Mouse (Mus musculus) intestine, embryonic 15.5 days (tissue): Measurements from ENCODE around the gene Galk1. TPM values are rescaled to one million over a fixed set of nuclear protein-coding genes. Genes with fewer than 3 reads are reported as not detected.
"Not testable (repeated sequence)": the region's sequence is repeated elsewhere in the genome, so short reads cannot be mapped to it uniquely, and the experiment has no call there.

Source experiments
- ATAC-seq: fragments of 200-750 bp; cut with Nextera tagmentation; 2 replicates; pipeline ENCODE4 v1.8.0; 2017; ENCODE audit warnings: moderate TSS enrichment, moderate library complexity
- H3K27ac ChIP-seq: fragments of 300-500 bp; sonication (generic); 2 replicates; pipeline ENCODE4 v1.5.1; 2015; ENCODE audit warnings: mild to moderate bottlenecking, inconsistent platforms
- H3K27me3 ChIP-seq: fragments of 300-500 bp; sonication (generic); replicated peaks from 2 replicates; pipeline ENCODE4 v1.6.1; 2015; ENCODE audit warnings: inconsistent platforms
- H3K36me3 ChIP-seq: fragments of 300-500 bp; sonication (generic); 2 replicates; pipeline ENCODE4 v1.6.1; 2015; ENCODE audit warnings: inconsistent platforms
- H3K4me1 ChIP-seq: fragments of 300-500 bp; sonication (generic); replicated peaks from 2 replicates; pipeline ENCODE4 v1.6.1; 2015; ENCODE audit warnings: inconsistent platforms
- H3K4me2 ChIP-seq: fragments of 300-500 bp; sonication (generic); replicated peaks from 2 replicates; pipeline ENCODE4 v1.6.1; 2015; ENCODE audit warnings: mild to moderate bottlenecking, inconsistent platforms
- H3K4me3 ChIP-seq: fragments of 300-500 bp; sonication (generic); replicated peaks from 2 replicates; pipeline ENCODE4 v1.5.1; 2015; ENCODE audit warnings: inconsistent platforms
- H3K9ac ChIP-seq: fragments of 300-500 bp; sonication (generic); 2 replicates; pipeline ENCODE4 v1.6.1; 2015; ENCODE audit warnings: inconsistent platforms
- H3K9me3 ChIP-seq: fragments of 300-500 bp; sonication (generic); 2 replicates; pipeline ENCODE4 v1.6.1; 2016; ENCODE audit warnings: inconsistent platforms
- WGBS: fragments of 180-500 bp; shearing (Covaris S2); methylation state at CpG from one replicate; pipeline ENCODE4 v1.1.7; 2015; 5-methylcytosine and 5-hydroxymethylcytosine counted together
- polyA plus RNA-seq: library from polyadenylated mRNA; unstranded; fragments of >200 nt; fragmentation: Nextera tagmentation; extraction: Ambion mirVana; gene quantifications from 2 replicates; pipeline ENCODE4 v1.2.1, GENCODE M21; 2015

Gene Galk1
- polyA plus RNA-seq, 1 experiment from 2014 or later, result 274 TPM

DNA sequence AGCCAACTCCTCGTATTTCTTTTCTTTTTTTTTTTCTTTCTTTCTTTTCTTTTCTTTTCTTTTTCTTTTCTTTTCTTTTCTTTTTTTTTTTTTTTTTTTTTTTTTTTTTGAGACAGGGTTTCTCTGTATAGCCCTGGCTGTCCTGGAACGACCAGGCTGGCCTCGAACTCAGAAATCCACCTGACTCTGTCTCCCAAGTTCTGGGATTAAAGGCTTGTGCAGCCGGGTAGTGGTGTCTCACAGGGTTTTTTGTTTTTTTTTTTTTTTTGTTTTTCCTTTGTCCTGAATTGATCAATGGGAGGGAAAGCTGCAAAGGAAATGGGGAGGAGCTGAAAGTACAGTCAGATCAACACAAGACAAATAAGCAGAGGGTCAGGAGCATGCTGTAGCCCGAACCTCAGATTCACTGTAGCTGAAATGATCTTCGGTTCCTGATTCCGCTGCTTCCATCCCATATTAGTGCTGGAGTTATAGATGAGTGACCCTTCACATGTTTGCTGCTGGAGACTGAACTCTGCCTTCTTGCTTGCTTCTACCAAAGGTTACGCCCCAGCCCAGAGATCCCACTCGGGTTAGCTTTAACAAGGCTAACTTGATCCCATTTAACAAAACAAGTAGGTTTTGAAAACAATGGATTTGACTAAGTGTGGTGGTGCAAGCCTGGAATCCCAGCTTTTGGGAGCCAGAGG is 15.8 kb upstream of the Galk1 start:
- no peak overlapping the region for H3K27ac ChIP-seq
- no peak overlapping the region for H3K4me2 ChIP-seq
- no peaks in the 10 kb centered on the region for H3K27me3 ChIP-seq
- H3K4me1 ChIP-seq, result peaks cover 10% of the 10 kb centered on the region; the same call in 1 of the 2 replicates
- H3K36me3 ChIP-seq, result peaks cover 4% of the 10 kb centered on the region; the same call in 1 of the 2 replicates
- no peak overlapping the region for H3K9ac ChIP-seq
- no peaks in the 10 kb centered on the region for H3K9me3 ChIP-seq
- no peak for ATAC-seq
- 81% methylated on average over 9 of the region's 9 CpGs for WGBS
- H3K4me3 ChIP-seq, result no peak overlapping the region

DNA sequence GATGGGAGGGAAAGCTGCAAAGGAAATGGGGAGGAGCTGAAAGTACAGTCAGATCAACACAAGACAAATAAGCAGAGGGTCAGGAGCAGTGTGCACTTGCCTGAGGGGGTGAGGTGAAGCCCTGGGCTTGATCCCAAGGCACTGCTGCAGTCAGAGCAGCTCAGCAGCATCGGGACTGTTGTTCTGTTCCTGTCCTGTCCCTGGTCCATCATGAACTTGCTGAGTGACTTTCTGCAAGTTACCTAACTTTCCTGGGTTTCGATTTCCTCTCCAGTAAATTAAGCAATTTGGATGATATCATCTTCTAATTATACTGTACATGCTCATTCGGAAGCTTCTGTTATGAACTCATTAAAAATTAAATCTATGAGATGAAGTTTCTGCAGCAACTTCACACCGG is 15.2 kb upstream of the Galk1 start, which contains the start of gene H3f3b:
TSS of gene H3f3b (minus strand) at position 207 of the 400 bp plus-strand sequence.
- H3K9ac ChIP-seq, result no peak within 1 kb of the TSS
- no peaks in the 10 kb centered on the region for H3K27me3 ChIP-seq
- no peak within 1 kb of the TSS for H3K4me2 ChIP-seq
- H3K27ac ChIP-seq, result no peak within 1 kb of the TSS
- H3K4me1 ChIP-seq, result peaks cover 9% of the 10 kb centered on the region; the same call in 1 of the 2 replicates
- H3K4me3 ChIP-seq, result no peak within 1 kb of the TSS
- ATAC-seq, result no peak
- WGBS, result 81% methylated on average over 4 of the region's 4 CpGs
- peaks cover 4% of the 10 kb centered on the region; the same call in 1 of the 2 replicates for H3K36me3 ChIP-seq
- H3K9me3 ChIP-seq, result no peaks in the 10 kb centered on the region

DNA sequence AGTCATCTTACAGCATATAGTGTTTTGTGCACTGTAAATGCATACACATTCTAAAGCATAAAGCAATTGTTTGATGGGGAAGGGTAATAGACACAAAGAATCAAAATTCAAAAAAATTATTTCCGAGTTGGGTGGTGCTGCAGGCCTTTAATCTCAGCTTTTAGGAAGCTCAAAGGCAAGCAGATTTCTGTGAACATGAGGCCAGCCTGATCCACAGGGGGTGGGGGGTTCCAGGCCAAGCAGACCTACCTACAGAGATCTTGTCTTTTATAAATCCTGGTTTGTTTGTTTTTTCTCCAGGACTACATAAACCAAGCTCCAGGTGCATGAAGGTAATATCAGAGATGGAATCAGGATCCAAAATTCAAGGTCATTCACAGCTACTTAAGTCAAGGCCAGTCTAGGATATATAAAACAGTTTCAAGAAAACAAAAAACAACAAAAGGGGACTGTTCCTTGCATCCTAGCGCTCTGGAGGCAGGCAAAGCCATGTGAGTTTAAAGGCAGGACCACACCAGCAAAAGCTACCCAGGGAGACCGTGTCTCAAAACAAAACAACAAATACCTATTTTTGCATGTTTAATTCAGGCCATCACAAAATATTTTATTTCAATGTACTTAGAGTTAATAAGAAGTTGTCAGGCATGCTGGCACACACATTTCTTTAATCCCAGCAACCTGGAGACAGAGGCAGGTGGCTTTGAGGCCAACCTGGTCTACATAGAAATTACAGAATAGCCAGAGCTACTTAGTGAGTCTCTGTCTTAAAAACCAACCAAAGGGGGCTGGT is 12.7 kb upstream of the Galk1 start:
- Histone ChIP-seq H3K4me1 (0 out of 2 replicates have a peak, but pooled peaks cover 3% of the 10 kb centered on the region), H3K27ac (no peak overlapping the region), H3K4me2 (no peak overlapping the region), H3K27me3 (no peaks in the 10 kb centered on the region), H3K4me3 (no peak overlapping the region), H3K9ac (no peak overlapping the region), H3K36me3 (peaks cover 4% of the 10 kb centered on the region), H3K9me3 (no peaks in the 10 kb centered on the region)
- WGBS, result 86% methylated on average over 3 of the region's 3 CpGs
- no peak for ATAC-seq

DNA sequence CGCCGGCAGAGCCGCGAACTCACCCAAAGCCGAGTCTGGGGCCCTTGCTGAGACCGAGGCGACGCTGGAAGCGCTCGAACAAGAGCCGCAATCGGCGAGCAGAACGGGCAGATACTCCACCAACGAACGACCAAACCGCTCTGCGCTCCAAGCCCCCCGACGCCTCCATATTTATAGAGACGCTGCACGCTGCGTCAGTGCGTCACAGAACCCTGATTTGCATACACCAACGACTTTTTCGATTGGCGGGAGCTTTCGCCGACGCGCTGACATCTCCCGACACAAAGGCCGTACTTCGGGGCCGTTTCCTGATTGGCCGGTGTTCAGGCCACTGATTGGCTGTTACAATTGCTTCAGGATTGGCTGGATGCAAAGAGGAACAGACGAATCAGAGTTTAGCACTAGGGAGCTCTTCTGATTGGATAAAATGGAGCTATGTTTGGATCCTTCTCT is 11.9 kb upstream of the Galk1 start:
- H3K9ac ChIP-seq, result peak overlapping the region; percentile 96
- 0 out of 2 replicates have a peak overlapping the region, but pooled peaks have one; percentile 51 for H3K4me2 ChIP-seq
- WGBS, result under 1% methylated on average over 37 of the region's 37 CpGs
- peak overlapping the region; percentile 99 for H3K27ac ChIP-seq
- ATAC-seq, result peak; percentile 96
- no peaks in the 10 kb centered on the region for H3K27me3 ChIP-seq
- no peaks in the 10 kb centered on the region for H3K9me3 ChIP-seq
- peaks cover 4% of the 10 kb centered on the region for H3K36me3 ChIP-seq
- H3K4me3 ChIP-seq, result peak overlapping the region; percentile 95
- H3K4me1 ChIP-seq, result 0 out of 2 replicates have a peak, but pooled peaks cover 3% of the 10 kb centered on the region

DNA sequence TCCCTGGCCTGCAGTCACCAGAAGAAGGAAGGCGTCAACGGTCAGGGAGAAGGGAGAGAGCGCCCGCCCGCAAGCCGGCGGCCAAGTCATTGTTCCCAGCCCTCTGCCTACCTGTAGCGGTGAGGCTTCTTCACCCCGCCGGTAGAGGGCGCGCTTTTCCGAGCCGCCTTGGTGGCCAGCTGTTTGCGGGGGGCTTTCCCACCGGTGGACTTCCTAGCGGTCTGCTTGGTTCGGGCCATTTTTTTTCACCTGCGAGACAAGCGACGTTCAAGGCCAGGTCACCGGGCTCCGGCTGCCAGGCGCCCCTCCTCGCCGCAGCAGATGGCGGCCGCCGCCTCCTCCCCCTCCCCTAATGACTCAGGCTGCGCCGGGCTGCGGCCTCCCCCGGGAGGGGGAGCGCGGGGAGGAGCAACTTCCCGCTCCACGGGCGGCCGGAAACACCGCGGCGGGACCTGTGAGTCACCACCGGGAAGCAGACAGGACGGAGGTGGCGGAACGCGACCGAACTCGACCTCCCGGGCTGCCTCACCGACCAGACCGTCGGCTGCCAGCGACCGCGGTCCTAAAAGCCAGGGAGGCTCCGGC is 11.3 kb upstream of the Galk1 start:
- peak overlapping the region; percentile 51 for H3K4me2 ChIP-seq
- WGBS, result under 1% methylated on average over 56 of the region's 57 CpGs
- H3K4me1 ChIP-seq, result 0 out of 2 replicates have a peak, but pooled peaks cover 3% of the 10 kb centered on the region
- no peaks in the 10 kb centered on the region for H3K9me3 ChIP-seq
- H3K9ac ChIP-seq, result peak overlapping the region; percentile 96
- peak; percentile 83 for ATAC-seq
- H3K27ac ChIP-seq, result peak overlapping the region; percentile 99
- no peaks in the 10 kb centered on the region for H3K27me3 ChIP-seq
- H3K4me3 ChIP-seq, result peak overlapping the region; percentile 95
- peaks cover 4% of the 10 kb centered on the region for H3K36me3 ChIP-seq

GRCm38 (mm10) chr11:116023074-116023770 is 10.7 kb upstream of the Galk1 start:
- not testable (repeated sequence) for H3K9me3 ChIP-seq, H3K27me3 ChIP-seq, H3K4me1 ChIP-seq, H3K36me3 ChIP-seq, ATAC-seq
- Histone ChIP-seq H3K9ac (peak overlapping the region; percentile 96), H3K4me2 (peak overlapping the region; percentile 51), H3K27ac (peak overlapping the region; percentile 99), H3K4me3 (peak overlapping the region; percentile 95)
- WGBS, result 4% methylated on average over 18 of the region's 18 CpGs

DNA sequence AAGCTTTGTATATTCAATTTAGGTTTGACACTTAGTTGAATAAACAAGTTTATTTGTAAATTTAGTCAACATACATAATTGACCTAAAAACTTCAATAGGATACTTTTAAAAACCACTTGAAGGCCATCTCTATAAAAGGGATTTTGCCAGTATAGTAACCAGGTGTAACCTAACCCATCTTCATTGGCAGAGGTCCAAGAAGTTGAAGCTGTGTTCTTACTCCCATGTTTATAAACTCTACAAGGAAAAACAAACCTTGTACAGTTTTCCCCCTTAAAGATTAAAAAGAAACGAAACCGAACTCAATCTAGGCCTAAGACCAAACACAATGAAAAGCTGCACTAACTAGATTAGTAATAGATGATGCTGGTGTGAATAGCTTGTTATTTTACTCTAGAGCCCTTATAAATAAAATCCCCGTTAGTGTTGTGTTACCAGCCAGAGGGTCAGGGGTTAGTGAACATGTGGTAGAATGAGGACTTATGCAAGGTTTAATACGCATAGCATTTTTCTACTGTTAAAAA is 9.8 kb upstream of the Galk1 start:
- H3K9ac ChIP-seq, result no peak overlapping the region
- peaks cover 4% of the 10 kb centered on the region for H3K36me3 ChIP-seq

GRCm38 (mm10) chr11:116021328-116022220 is 9.1 kb upstream of the Galk1 start:
- no peak overlapping the region for H3K27ac ChIP-seq
- ATAC-seq, result no peak
- 70% methylated on average over 6 of the region's 6 CpGs for WGBS

More for the DNA sequence above, 9.8 kb upstream of the Galk1 start:
- Histone ChIP-seq H3K4me3 (peak overlapping the region; percentile 26), H3K9me3 (no peaks in the 10 kb centered on the region), H3K27me3 (no peaks in the 10 kb centered on the region), H3K4me2 (peak overlapping the region; percentile 43), H3K4me1 (0 out of 2 replicates have a peak, but pooled peaks cover 3% of the 10 kb centered on the region), H3K27ac (no peak overlapping the region)
- no peak for ATAC-seq
- 49% methylated on average over 4 of the region's 4 CpGs for WGBS

GRCm38 (mm10) chr11:116020519-116020922 is 8.0 kb upstream of the Galk1 start:
- WGBS, result 45% methylated on average over 1 of the region's 1 CpGs
- Histone ChIP-seq H3K4me1 (0 out of 2 replicates have a peak, but pooled peaks cover 3% of the 10 kb centered on the region), H3K4me3 (no peak overlapping the region), H3K9ac (no peak overlapping the region), H3K27ac (no peak overlapping the region), H3K9me3 (no peaks in the 10 kb centered on the region), H3K36me3 (peaks cover 4% of the 10 kb centered on the region), H3K4me2 (no peak overlapping the region), H3K27me3 (no peaks in the 10 kb centered on the region)
- ATAC-seq, result no peak

More at GRCm38 (mm10) chr11:116021328-116022220, 9.1 kb upstream of the Galk1 start:
- Histone ChIP-seq H3K4me1 (0 out of 2 replicates have a peak, but pooled peaks cover 3% of the 10 kb centered on the region), H3K36me3 (peaks cover 4% of the 10 kb centered on the region), H3K4me3 (no peak overlapping the region), H3K9ac (no peak overlapping the region), H3K9me3 (no peaks in the 10 kb centered on the region), H3K27me3 (no peaks in the 10 kb centered on the region), H3K4me2 (0 out of 2 replicates have a peak overlapping the region, but pooled peaks have one; percentile 11)

- H3K4me2 ChIP-seq, result no peak overlapping the region
- H3K27ac ChIP-seq, result no peak overlapping the region
- no peak overlapping the region for H3K9ac ChIP-seq
- no peaks in the 10 kb centered on the region for H3K9me3 ChIP-seq
- no peaks in the 10 kb centered on the region for H3K27me3 ChIP-seq
- H3K4me1 ChIP-seq, result 0 out of 2 replicates have a peak, but pooled peaks cover 3% of the 10 kb centered on the region
- no peak for ATAC-seq
- H3K36me3 ChIP-seq, result peaks cover 4% of the 10 kb centered on the region
- 81% methylated on average over 2 of the region's 2 CpGs for WGBS
- H3K4me3 ChIP-seq, result no peak overlapping the region
These were observed 7.5 kb upstream of the Galk1 start for GRCm38 (mm10) chr11:116019976-116020411.
